Mouse (Mus musculus) left cerebral cortex, adult 8-10 months (tissue): ENCODE measurements around the gene Slc25a53. TPM values are rescaled to one million over a fixed set of nuclear protein-coding genes. Genes with fewer than 3 reads are reported as not detected.

Experiments
- DNase-seq, 2 experiments: peaks; one replicate each; pipeline ENCODE4 v3.0.0; 2022; ENCODE audit warnings: low spot score in 2 of 2
- total RNA-seq, 4 experiments: library from RNA; stranded (reverse); gene quantifications; 2 replicates each; pipeline ENCODE4 v1.2.4; 2022

Slc25a53 gene
- 10 to 100 TPM; 21.4 to 39.2 (median 30.0) TPM for total RNA-seq

GRCm38 (mm10) chrX:137038000-137038483, at the start of gene Slc25a53:
Gene Slc25a53, minus strand, starts transcription at chrX:137038302.
- peak; percentile 77 to 78 for DNase-seq

- peak in 1 of 2 experiments; percentile 23 for DNase-seq
These were observed 25.1 kb upstream of the Slc25a53 start for GRCm38 (mm10) chrX:137063202-137063601.

- peak; percentile 23 to 53 for DNase-seq
These were observed 11.5 kb upstream of the Slc25a53 start, which contains the start of gene Fam199x for GRCm38 (mm10) chrX:137049425-137050225. Gene Fam199x, plus strand, starts transcription at chrX:137049594.

- DNase-seq: peak in 1 of 2 experiments; percentile 5
These were observed 10.9 kb upstream of the Slc25a53 start for GRCm38 (mm10) chrX:137049060-137049424.

- no peak for DNase-seq
These were observed 400 bp upstream of the Slc25a53 start for GRCm38 (mm10) chrX:137038502-137038901.

GRCm38 (mm10) chrX:137037470-137037999, 567 bp downstream of the Slc25a53 start:
- no peak for DNase-seq

GRCm38 (mm10) chrX:137034322-137034721, 3.8 kb downstream of the Slc25a53 start:
- DNase-seq: no peak

- DNase-seq: no peak
These were observed 6.4 kb downstream of the Slc25a53 start for GRCm38 (mm10) chrX:137031726-137032125.

- DNase-seq: no peak
These were observed 7.2 kb downstream of the Slc25a53 start for GRCm38 (mm10) chrX:137030916-137031315.

- no peak for DNase-seq
These were observed 18.8 kb downstream of the Slc25a53 start for GRCm38 (mm10) chrX:137019310-137019709.

GRCm38 (mm10) chrX:137017668-137018067, 20.4 kb downstream of the Slc25a53 start:
- DNase-seq: no peak

GRCm38 (mm10) chrX:137015099-137015709, 22.9 kb downstream of the Slc25a53 start:
- no peak for DNase-seq

- DNase-seq: no peak
These were observed 41.8 kb downstream of the Slc25a53 start for GRCm38 (mm10) chrX:136996256-136996655.

- DNase-seq: no peak
These were observed 44.5 kb downstream of the Slc25a53 start for GRCm38 (mm10) chrX:136993641-136994040.

- DNase-seq: peak; percentile 60 to 88
These were observed 45.0 kb downstream of the Slc25a53 start, which contains the start of gene Zcchc18 for GRCm38 (mm10) chrX:136992978-136993547. Gene Zcchc18, plus strand, starts transcription at chrX:136993155.

- no peak for DNase-seq
These were observed 45.7 kb downstream of the Slc25a53 start for GRCm38 (mm10) chrX:136992191-136992965.

GRCm38 (mm10) chrX:136991274-136991673, 46.8 kb downstream of the Slc25a53 start:
- DNase-seq: no peak

- no peak for DNase-seq
These were observed 52.1 kb downstream of the Slc25a53 start for GRCm38 (mm10) chrX:136986039-136986438.

- no peak for DNase-seq
These were observed 59.5 kb downstream of the Slc25a53 start for GRCm38 (mm10) chrX:136978616-136979015.

- peak in 1 of 2 experiments; percentile 63 for DNase-seq
These were observed 61.5 kb downstream of the Slc25a53 start, which contains the start of the genes Tmsb15l and Tmsb15b1 for GRCm38 (mm10) chrX:136976424-136977084. Gene Tmsb15l, minus strand, starts transcription at chrX:136976869. Gene Tmsb15b1, minus strand, starts transcription at chrX:136976874.
